Mouse (Mus musculus) hindbrain, postnatal 0 days (tissue): ENCODE measurements around the gene Gm47841. TPM values are rescaled to one million over a fixed set of nuclear protein-coding genes. Genes with fewer than 3 reads are reported as not detected.

Source experiments
- ATAC-seq: fragments of 200-750 bp; cut with Nextera tagmentation; 2 replicates; pipeline ENCODE4 v1.8.0; 2017; ENCODE audit warnings: mild to moderate bottlenecking, moderate TSS enrichment, moderate library complexity
- DNase-seq: peaks from one replicate; pipeline ENCODE4 v3.0.0-alpha.2; 2015; ENCODE audit warnings: low spot score
- H3K27ac ChIP-seq: fragments of 300-500 bp; sonication (generic); 2 replicates; pipeline ENCODE4 v1.5.1; 2014; ENCODE audit warnings: mild to moderate bottlenecking
- H3K27me3 ChIP-seq: fragments of 300-500 bp; sonication (generic); 2 replicates; pipeline ENCODE4 v1.6.1; 2014; ENCODE audit warnings: low read length, mixed read lengths; ENCODE audit not compliant: insufficient read depth
- H3K36me3 ChIP-seq: fragments of 300-500 bp; sonication (generic); 2 replicates; pipeline ENCODE4 v1.6.1; 2014; ENCODE audit warnings: low read length, mixed read lengths; ENCODE audit not compliant: insufficient read depth
- H3K4me1 ChIP-seq: fragments of 300-500 bp; sonication (generic); 2 replicates; pipeline ENCODE4 v1.6.1; 2014; ENCODE audit warnings: antibody characterized with exemption, low read length, mixed read lengths; ENCODE audit not compliant: insufficient read depth
- H3K4me2 ChIP-seq: fragments of 300-500 bp; sonication (generic); 2 replicates; pipeline ENCODE4 v1.6.1; 2014; ENCODE audit warnings: low read depth, mild to moderate bottlenecking, low read length, moderate library complexity, mixed read lengths
- H3K4me3 ChIP-seq: fragments of 300-500 bp; sonication (generic); 2 replicates; pipeline ENCODE4 v1.5.1; 2014; ENCODE audit warnings: low read length
- H3K9ac ChIP-seq: fragments of 300-500 bp; sonication (generic); replicated peaks from 2 replicates; pipeline ENCODE4 v1.6.1; 2014; ENCODE audit warnings: mild to moderate bottlenecking, low read length, moderate library complexity, mixed read lengths
- H3K9me3 ChIP-seq: fragments of 300-500 bp; sonication (generic); 2 replicates; pipeline ENCODE4 v1.6.1; 2016; ENCODE audit warnings: low read length, mixed read lengths
- CTCF ChIP-seq: IDR thresholded peaks from 2 replicates; pipeline ENCODE4 v1.5.1; 2016; ENCODE audit warnings: antibody characterized with exemption, control low read depth, low read depth
- WGBS: fragments of 180-500 bp; shearing (Covaris S2); extraction: QIAGEN DNeasy Blood & Tissue Kit; methylation state at CpG from one replicate; pipeline ENCODE4 v1.1.7; 2014; 5-methylcytosine and 5-hydroxymethylcytosine counted together
- polyA plus RNA-seq: library from polyadenylated mRNA; unstranded; fragments of >200 nt; fragmentation: Nextera tagmentation; extraction: Ambion mirVana; gene quantifications from 2 replicates; pipeline ENCODE4 v1.2.1, GENCODE M21; 2015
- total RNA-seq: library from RNA; depleted of rRNA; stranded (reverse); fragments of >200 nt; gene quantifications from 2 replicates; pipeline ENCODE4 v1.2.3, GENCODE M21; 2014

Gene Gm47841
- total and polyA plus RNA-seq, 2 experiments from 2014 or later: not detected

DNA sequence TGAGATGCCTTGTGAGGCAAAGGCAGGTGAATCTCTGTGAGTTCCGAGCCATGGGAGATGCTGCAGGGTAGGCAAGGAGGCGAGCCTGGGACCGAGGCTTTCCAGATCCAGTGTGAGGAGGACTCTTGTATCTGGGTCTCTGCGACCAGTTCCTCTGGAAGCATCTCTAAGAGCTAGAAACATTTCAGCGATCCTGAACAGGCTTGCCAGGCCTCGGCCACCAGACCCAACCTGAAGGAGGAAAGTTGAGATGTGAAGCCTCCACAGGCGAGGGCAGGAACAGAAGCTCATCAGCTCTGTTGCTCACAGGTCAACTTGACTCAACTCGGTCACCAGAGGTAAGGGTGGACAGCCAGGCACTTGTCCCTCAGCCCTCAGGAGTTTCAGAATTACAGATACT, 44.4 kb upstream of the Gm47841 start:
- no peaks in the 10 kb centered on the region for H3K27me3 ChIP-seq
- peaks cover 8% of the 10 kb centered on the region; the same call in 1 of the 2 replicates for H3K4me1 ChIP-seq
- no peak overlapping the region for H3K4me3 ChIP-seq
- no peak overlapping the region for H3K9ac ChIP-seq
- DNase-seq: no peak
- ATAC-seq: no peak
- no peak for TF ChIP-seq CTCF
- H3K9me3 ChIP-seq: no peaks in the 10 kb centered on the region
- 96% methylated on average over 8 of the region's 8 CpGs for WGBS
- H3K36me3 ChIP-seq: no peaks in the 10 kb centered on the region
- H3K27ac ChIP-seq: no peak overlapping the region
- H3K4me2 ChIP-seq: no peak overlapping the region

DNA sequence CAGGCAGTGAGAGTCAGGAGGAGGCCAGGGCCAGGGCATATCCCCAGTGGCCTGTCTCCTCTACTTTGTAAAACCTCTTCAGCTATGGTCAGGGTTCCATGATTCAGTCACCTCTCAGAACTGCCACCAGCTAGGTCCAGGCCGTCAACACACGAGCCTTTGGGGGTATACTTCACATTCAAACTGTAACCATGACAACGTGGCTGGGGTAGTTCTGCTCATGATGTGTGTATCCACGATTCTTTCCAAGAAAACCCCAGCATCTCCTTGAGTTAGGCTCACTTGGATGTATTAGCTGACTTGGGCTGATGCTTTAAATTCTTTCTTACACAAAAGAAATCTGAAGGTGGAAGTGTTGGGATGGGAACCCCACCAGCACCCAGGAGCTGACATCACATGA, 41.1 kb upstream of the Gm47841 start:
- Histone ChIP-seq H3K4me2 (no peak overlapping the region), H3K27me3 (no peaks in the 10 kb centered on the region), H3K9me3 (no peaks in the 10 kb centered on the region), H3K4me3 (no peak overlapping the region), H3K36me3 (no peaks in the 10 kb centered on the region), H3K27ac (no peak overlapping the region), H3K9ac (no peak overlapping the region), H3K4me1 (peaks cover 6% of the 10 kb centered on the region; the same call in 1 of the 2 replicates)
- TF ChIP-seq CTCF: no peak
- DNase-seq: peak; percentile 35
- 38% methylated on average over 4 of the region's 4 CpGs for WGBS
- ATAC-seq: no peak

DNA sequence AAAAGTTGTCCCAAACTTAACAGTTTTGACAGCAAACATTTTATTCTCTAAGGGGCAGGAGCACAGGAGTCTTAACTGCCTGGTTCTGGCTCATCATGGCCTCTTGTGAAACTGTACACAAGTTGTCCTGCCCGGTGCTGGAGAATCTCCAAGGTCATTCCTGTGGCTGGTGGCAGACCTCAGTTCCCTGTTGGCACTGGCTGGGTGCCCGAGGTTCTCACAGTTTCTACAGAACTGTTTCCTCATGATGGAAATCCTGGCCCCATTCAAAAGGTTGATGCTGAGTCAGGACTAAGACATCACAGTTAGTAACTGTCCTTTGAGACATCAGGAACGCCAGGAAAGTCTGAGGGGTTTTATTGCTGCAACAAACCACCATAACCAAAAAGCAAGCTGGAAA, 39.8 kb upstream of the Gm47841 start:
- Histone ChIP-seq H3K27ac (no peak overlapping the region), H3K4me2 (no peak overlapping the region), H3K4me1 (no peaks in the 10 kb centered on the region), H3K9ac (no peak overlapping the region), H3K27me3 (no peaks in the 10 kb centered on the region), H3K36me3 (no peaks in the 10 kb centered on the region), H3K4me3 (no peak overlapping the region), H3K9me3 (no peaks in the 10 kb centered on the region)
- peak; percentile 57 for DNase-seq
- no peak for ATAC-seq
- TF ChIP-seq CTCF: no peak
- WGBS: 36% methylated on average over 3 of the region's 3 CpGs

DNA sequence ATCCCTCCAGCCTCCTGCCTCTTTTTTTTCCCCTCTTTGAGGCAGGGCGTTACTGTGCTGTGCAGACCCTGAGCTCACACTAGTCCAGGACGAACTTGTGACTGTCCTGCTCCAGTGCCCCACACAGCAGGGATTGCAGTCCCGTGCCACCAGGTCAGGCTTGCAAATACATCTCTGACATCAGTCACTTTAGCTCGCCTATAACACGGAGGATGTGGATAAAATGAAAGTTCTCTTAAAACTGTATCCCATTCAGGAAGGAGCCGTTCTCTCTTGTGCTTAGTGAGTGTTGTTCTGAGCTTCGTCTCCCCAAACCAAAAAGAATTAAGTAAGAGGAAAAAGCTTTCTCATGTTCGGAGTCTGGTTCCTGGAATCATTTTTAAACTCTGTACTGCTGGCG, 39.3 kb upstream of the Gm47841 start:
- no peak overlapping the region for H3K27ac ChIP-seq
- TF ChIP-seq CTCF: no peak

DNA sequence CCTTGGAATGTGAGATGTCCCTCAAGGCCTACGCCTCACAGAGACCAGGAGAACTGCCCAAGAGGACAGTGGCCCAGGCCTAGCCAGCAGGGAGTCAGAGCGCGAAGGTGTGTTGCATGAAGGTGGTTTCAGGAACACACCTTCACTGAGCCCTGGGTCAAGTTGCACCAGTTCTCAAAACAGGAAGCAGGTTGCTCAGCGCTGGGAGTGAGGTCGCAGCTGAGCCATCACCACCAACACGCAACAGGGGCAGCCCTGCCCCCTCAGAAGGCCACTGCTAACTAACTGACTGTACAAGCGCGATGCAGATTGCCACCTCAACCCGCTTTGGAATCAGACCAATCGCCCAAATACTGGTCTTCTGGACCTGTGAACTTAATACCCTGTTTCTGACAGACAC, 37.3 kb upstream of the Gm47841 start:
- no peak overlapping the region for H3K4me3 ChIP-seq
- H3K4me2 ChIP-seq: no peak overlapping the region
- no peaks in the 10 kb centered on the region for H3K27me3 ChIP-seq
- WGBS: 89% methylated on average over 10 of the region's 10 CpGs
- no peaks in the 10 kb centered on the region for H3K4me1 ChIP-seq
- no peak overlapping the region for H3K27ac ChIP-seq
- DNase-seq (no peak), ATAC-seq (no peak)
- no peak overlapping the region for H3K9ac ChIP-seq
- H3K36me3 ChIP-seq: no peaks in the 10 kb centered on the region
- TF ChIP-seq CTCF: no peak
- H3K9me3 ChIP-seq: no peaks in the 10 kb centered on the region

More for the DNA sequence above, 39.3 kb upstream of the Gm47841 start:
- WGBS: 61% methylated on average over 9 of the region's 9 CpGs
- DNase-seq (no peak), ATAC-seq (no peak)
- Histone ChIP-seq H3K9ac (no peak overlapping the region), H3K9me3 (no peaks in the 10 kb centered on the region), H3K4me1 (no peaks in the 10 kb centered on the region), H3K36me3 (no peaks in the 10 kb centered on the region), H3K4me3 (no peak overlapping the region), H3K27me3 (no peaks in the 10 kb centered on the region), H3K4me2 (no peak overlapping the region)

DNA sequence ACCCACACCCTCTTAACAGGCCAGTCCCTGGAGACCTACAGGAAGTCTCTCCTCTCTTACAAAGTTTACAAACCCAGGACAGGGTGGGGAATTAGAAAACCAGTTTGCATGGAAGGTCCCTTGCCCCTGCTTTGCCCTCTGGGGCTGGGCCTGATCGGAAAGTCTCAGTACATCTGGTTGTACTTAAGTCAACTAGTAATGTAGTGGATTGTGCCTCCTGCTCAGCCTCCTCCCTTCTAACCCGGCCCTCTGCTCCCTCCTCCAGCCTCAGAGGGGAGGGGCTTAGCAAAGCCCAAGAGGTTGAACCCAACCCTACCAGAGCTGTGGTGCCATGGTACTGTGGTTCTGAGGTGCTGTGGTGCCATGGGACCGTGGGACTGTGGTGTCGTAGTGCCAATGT, 35.0 kb upstream of the Gm47841 start:
- WGBS: 70% methylated on average over 4 of the region's 4 CpGs
- no peak for TF ChIP-seq CTCF
- Histone ChIP-seq H3K9me3 (no peaks in the 10 kb centered on the region), H3K4me3 (no peak overlapping the region), H3K4me1 (no peaks in the 10 kb centered on the region; the same call in 1 of the 2 replicates), H3K27ac (no peak overlapping the region), H3K4me2 (no peak overlapping the region), H3K36me3 (no peaks in the 10 kb centered on the region), H3K27me3 (no peaks in the 10 kb centered on the region), H3K9ac (no peak overlapping the region)
- ATAC-seq (no peak), DNase-seq (no peak)

DNA sequence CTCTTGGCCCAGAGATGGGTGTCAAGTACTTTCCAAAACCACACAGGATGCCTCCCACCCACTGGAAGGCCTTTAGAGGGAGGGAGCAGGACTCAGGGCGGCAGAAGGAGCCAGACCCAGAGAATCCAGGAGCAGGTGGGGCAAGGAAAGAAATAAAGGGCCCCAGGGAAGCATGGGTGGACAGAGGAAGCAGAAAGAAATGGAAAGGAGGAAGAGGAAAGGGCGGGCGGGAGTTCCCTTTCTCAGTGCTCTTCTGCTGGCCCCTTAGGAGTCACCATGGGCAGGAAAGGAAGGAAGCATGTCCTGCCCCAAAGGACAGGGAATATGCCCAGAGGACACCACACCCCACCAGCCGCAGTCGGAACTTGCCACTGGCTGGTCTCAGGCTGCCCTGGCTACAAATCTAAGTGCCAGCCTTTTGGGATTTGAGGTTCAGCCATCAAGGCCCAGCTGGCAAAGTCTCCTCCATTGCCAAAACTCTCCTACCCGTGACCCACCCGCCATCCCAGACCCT, 33.9 kb upstream of the Gm47841 start:
- H3K4me1 ChIP-seq: peaks cover 8% of the 10 kb centered on the region
- H3K4me2 ChIP-seq: no peak overlapping the region
- ATAC-seq (no peak), DNase-seq (no peak)
- H3K9ac ChIP-seq: no peak overlapping the region
- no peak for TF ChIP-seq CTCF
- no peaks in the 10 kb centered on the region for H3K27me3 ChIP-seq
- 71% methylated on average over 7 of the region's 7 CpGs for WGBS
- no peaks in the 10 kb centered on the region for H3K9me3 ChIP-seq
- no peak overlapping the region for H3K27ac ChIP-seq
- H3K36me3 ChIP-seq: no peaks in the 10 kb centered on the region
- no peak overlapping the region for H3K4me3 ChIP-seq
